Mouse (Mus musculus) forebrain, embryonic 16.5 days (tissue): ENCODE data around the gene Sstr3. TPM values are rescaled to one million over a fixed set of nuclear protein-coding genes. Genes with fewer than 3 reads are reported as not detected.

Experiments
- ATAC-seq: fragments of 200-750 bp; cut with Nextera tagmentation; 2 replicates; pipeline ENCODE4 v1.8.0; 2017; ENCODE audit warnings: mild to moderate bottlenecking, moderate library complexity
- H3K27ac ChIP-seq: fragments of 300-500 bp; sonication (generic); 2 replicates; pipeline ENCODE4 v1.5.1; 2014; ENCODE audit warnings: low read length, control low read depth
- H3K27me3 ChIP-seq: fragments of 300-500 bp; sonication (generic); replicated peaks from 2 replicates; pipeline ENCODE4 v1.6.1; 2014; ENCODE audit warnings: low read length; ENCODE audit not compliant: control insufficient read depth, insufficient read depth
- H3K36me3 ChIP-seq: fragments of 300-500 bp; sonication (generic); 2 replicates; pipeline ENCODE4 v1.6.1; 2014; ENCODE audit not compliant: control insufficient read depth, insufficient read depth
- H3K4me1 ChIP-seq: fragments of 300-500 bp; sonication (generic); replicated peaks from 2 replicates; pipeline ENCODE4 v1.6.1; 2014; ENCODE audit warnings: low read length; ENCODE audit not compliant: control insufficient read depth, insufficient read depth
- H3K4me2 ChIP-seq: fragments of 300-500 bp; sonication (generic); 2 replicates; pipeline ENCODE4 v1.6.1; 2014; ENCODE audit warnings: mild to moderate bottlenecking, low read length, control low read depth
- H3K4me3 ChIP-seq: fragments of 300-500 bp; sonication (generic); replicated peaks from 2 replicates; pipeline ENCODE4 v1.5.1; 2014; ENCODE audit warnings: mild to moderate bottlenecking, low read length, control low read depth
- H3K9ac ChIP-seq: fragments of 300-500 bp; sonication (generic); replicated peaks from 2 replicates; pipeline ENCODE4 v1.6.1; 2014; ENCODE audit warnings: low read depth, low read length, control low read depth
- H3K9me3 ChIP-seq: fragments of 300-500 bp; sonication (generic); 2 replicates; pipeline ENCODE4 v1.6.1; 2016; ENCODE audit warnings: low read length; ENCODE audit not compliant: control insufficient read depth
- WGBS: fragments of 180-500 bp; shearing (Covaris S2); extraction: QIAGEN DNeasy Blood & Tissue Kit; methylation state at CpG from one replicate; pipeline ENCODE4 v1.1.7; 2014; 5-methylcytosine and 5-hydroxymethylcytosine counted together
- polyA plus RNA-seq: library from polyadenylated mRNA; unstranded; fragments of >200 nt; fragmentation: Nextera tagmentation; extraction: Ambion mirVana; gene quantifications from 2 replicates; pipeline ENCODE4 v1.2.1, GENCODE M21; 2015

Gene Sstr3
- polyA plus RNA-seq, 1 experiment from 2014 or later = 1.1 TPM

- no peak overlapping the region for H3K4me2 ChIP-seq
- H3K36me3 ChIP-seq = no peaks in the 10 kb centered on the region
- WGBS = 86% methylated on average over 5 of the region's 5 CpGs
- ATAC-seq = no peak
- H3K9me3 ChIP-seq = no peaks in the 10 kb centered on the region
- H3K27ac ChIP-seq = no peak overlapping the region
- H3K4me1 ChIP-seq = no peaks in the 10 kb centered on the region
- no peaks in the 10 kb centered on the region for H3K27me3 ChIP-seq
- H3K9ac ChIP-seq = no peak overlapping the region
- H3K4me3 ChIP-seq = no peak overlapping the region
Observed at GRCm38 (mm10) chr15:78563937-78564336, 19.5 kb upstream of the Sstr3 start.

GRCm38 (mm10) chr15:78563344-78563743 lies 18.9 kb upstream of the Sstr3 start:
- Histone ChIP-seq H3K27me3 (no peaks in the 10 kb centered on the region), H3K27ac (no peak overlapping the region), H3K36me3 (no peaks in the 10 kb centered on the region), H3K9me3 (no peaks in the 10 kb centered on the region), H3K9ac (no peak overlapping the region), H3K4me1 (no peaks in the 10 kb centered on the region), H3K4me3 (no peak overlapping the region), H3K4me2 (no peak overlapping the region)
- WGBS = 96% methylated on average over 3 of the region's 3 CpGs
- ATAC-seq = no peak

GRCm38 (mm10) chr15:78559141-78559979 lies 14.9 kb upstream of the Sstr3 start:
- H3K4me1 ChIP-seq = no peaks in the 10 kb centered on the region
- H3K4me3 ChIP-seq = no peak overlapping the region
- no peaks in the 10 kb centered on the region for H3K36me3 ChIP-seq
- no peak overlapping the region for H3K27ac ChIP-seq
- H3K4me2 ChIP-seq = no peak overlapping the region
- H3K9me3 ChIP-seq = no peaks in the 10 kb centered on the region
- H3K9ac ChIP-seq = no peak overlapping the region
- WGBS = 56% methylated on average over 11 of the region's 11 CpGs
- H3K27me3 ChIP-seq = no peaks in the 10 kb centered on the region
- no peak for ATAC-seq

- Histone ChIP-seq H3K9ac (no peak overlapping the region), H3K4me3 (no peak overlapping the region), H3K9me3 (peaks cover 5% of the 10 kb centered on the region), H3K27me3 (no peaks in the 10 kb centered on the region), H3K36me3 (no peaks in the 10 kb centered on the region), H3K4me2 (no peak overlapping the region), H3K27ac (no peak overlapping the region), H3K4me1 (no peaks in the 10 kb centered on the region)
- no peak for ATAC-seq
- 64% methylated on average over 10 of the region's 10 CpGs for WGBS
Observed at GRCm38 (mm10) chr15:78557693-78558535, 13.4 kb upstream of the Sstr3 start.

GRCm38 (mm10) chr15:78554545-78555313 lies 10.2 kb upstream of the Sstr3 start:
- 68% methylated on average over 25 of the region's 25 CpGs for WGBS
- no peak overlapping the region for H3K4me2 ChIP-seq
- no peaks in the 10 kb centered on the region for H3K4me1 ChIP-seq
- no peaks in the 10 kb centered on the region for H3K36me3 ChIP-seq
- no peak for ATAC-seq
- no peak overlapping the region for H3K27ac ChIP-seq
- no peak overlapping the region for H3K9ac ChIP-seq
- no peak overlapping the region for H3K4me3 ChIP-seq
- H3K27me3 ChIP-seq = no peaks in the 10 kb centered on the region
- H3K9me3 ChIP-seq = peaks cover 14% of the 10 kb centered on the region

- no peaks in the 10 kb centered on the region for H3K27me3 ChIP-seq
- H3K36me3 ChIP-seq = no peaks in the 10 kb centered on the region
- H3K4me1 ChIP-seq = peaks cover 8% of the 10 kb centered on the region
- H3K4me3 ChIP-seq = no peak overlapping the region
- H3K9me3 ChIP-seq = peaks cover 14% of the 10 kb centered on the region
- no peak for ATAC-seq
- no peak overlapping the region for H3K4me2 ChIP-seq
- no peak overlapping the region for H3K27ac ChIP-seq
- 82% methylated on average over 4 of the region's 4 CpGs for WGBS
- no peak overlapping the region for H3K9ac ChIP-seq
Observed at GRCm38 (mm10) chr15:78549189-78549734, 4.8 kb upstream of the Sstr3 start.

- peaks cover 14% of the 10 kb centered on the region for H3K9me3 ChIP-seq
- H3K36me3 ChIP-seq = no peaks in the 10 kb centered on the region
- 73% methylated on average over 8 of the region's 8 CpGs for WGBS
- ATAC-seq = no peak
- no peak overlapping the region for H3K4me3 ChIP-seq
- no peak overlapping the region for H3K9ac ChIP-seq
- no peaks in the 10 kb centered on the region for H3K27me3 ChIP-seq
- peaks cover 13% of the 10 kb centered on the region for H3K4me1 ChIP-seq
- H3K4me2 ChIP-seq = no peak overlapping the region
- H3K27ac ChIP-seq = no peak overlapping the region
Observed at GRCm38 (mm10) chr15:78548711-78549110, 4.2 kb upstream of the Sstr3 start.

- no peaks in the 10 kb centered on the region for H3K36me3 ChIP-seq
- no peak for ATAC-seq
- no peak overlapping the region for H3K4me2 ChIP-seq
- H3K4me1 ChIP-seq = peaks cover 16% of the 10 kb centered on the region
- H3K27ac ChIP-seq = no peak overlapping the region
- H3K4me3 ChIP-seq = no peak overlapping the region
- H3K9me3 ChIP-seq = peaks cover 14% of the 10 kb centered on the region
- no peaks in the 10 kb centered on the region for H3K27me3 ChIP-seq
- H3K9ac ChIP-seq = no peak overlapping the region
- 42% methylated on average over 3 of the region's 3 CpGs for WGBS
Observed at GRCm38 (mm10) chr15:78548336-78548665, 3.8 kb upstream of the Sstr3 start.
